Comparison of ENCODE assay signal across 18 mouse cellular contexts in the genomic region with DNA sequence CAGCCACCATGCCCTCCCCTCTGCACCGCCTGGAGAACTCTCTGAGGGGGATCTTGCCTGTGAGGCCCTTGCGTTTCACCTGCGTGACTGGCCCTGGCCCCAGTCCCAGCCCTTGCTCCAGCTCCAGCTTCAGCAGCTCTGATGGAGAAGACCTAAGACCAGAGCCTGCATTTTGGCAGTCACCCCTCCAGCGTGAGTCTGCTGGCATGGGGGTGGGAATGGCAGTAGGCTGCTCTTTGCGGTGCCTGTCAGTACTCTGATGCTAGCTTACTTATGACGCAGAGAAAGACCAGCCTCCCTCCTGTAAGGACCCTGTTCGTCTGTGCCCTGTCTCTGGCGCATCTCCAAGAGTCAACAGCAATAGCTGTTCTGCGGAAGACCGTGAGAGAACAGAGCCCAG. TPM values are rescaled to one million over a fixed set of nuclear protein-coding genes. Genes with fewer than 3 reads are reported as not detected.
DNase-seq lines count a peak whose midpoint lies in the region.
"Had no signal": no experiment of that assay in that cellular context is flagged by ENCODE, and none has a peak within 500 bp of the region (broad histone marks: within the 10 kb centered on the region; RNA-seq: fewer than 3 reads in every experiment).

No protein-coding gene starts in this region.

- DNase-seq in adrenal gland, adult (ENCODE audit: inconsistent age in 2 of 2, low spot score in 1 of 2): peak; percentile 17 to 56
- no peak for DNase-seq in adrenal gland, postnatal 10 days
- DNase-seq in cerebellum, adult 9-11 months: peak; percentile 63
- DNase-seq in cerebellum, adult 9-10 months: no peak
- DNase-seq in heart, adult 11 months: peak; percentile 81
- DNase-seq in heart, postnatal 10 days: no peak
- DNase-seq in urinary bladder, adult 2 months (ENCODE audit: low spot score): peak; percentile 23
- DNase-seq in urinary bladder, postnatal 10 days (ENCODE audit: low spot score): no peak
- DNase-seq: gastrocnemius, postnatal 14 days; kidney, adult 11 months; kidney, postnatal 36 days; liver, embryonic 13.5 days; lung, embryonic 14.5 days; midbrain, embryonic 14.5 days; spleen, adult 18-20 months; thymus, postnatal 14 days had no signal

- intact Hi-C loops in heart, postnatal 10 days (cut with DNase I): no loop called here

RNA-seq across cellular contexts. Expression of a gene that starts 17.7 kb away (rescaled TPM):
- 10 to 100 TPM; 20.9 to 38.5 TPM for total RNA-seq in adrenal gland, postnatal 10 days (2021)
- total RNA-seq in heart, postnatal 10 days (2021): 10 to 100 TPM; 27.3 to 30.8 TPM
- 21.3 and 21.9 TPM in 2 replicates for polyA plus RNA-seq in urinary bladder, adult 2 months (2012; rRNA removed)

RNA-seq across cellular contexts. Expression of a gene that starts 32.5 kb away (rescaled TPM):
- total RNA-seq in adrenal gland, postnatal 10 days (2021): 10 to 100 TPM; 33.2 to 50.2 TPM
- 10 to 100 TPM; 17.8 to 25.2 TPM for total RNA-seq in heart, postnatal 10 days (2021)
- 55.6 and 64.6 TPM in 2 replicates for polyA plus RNA-seq in urinary bladder, adult 2 months (2012; rRNA removed)

RNA-seq across cellular contexts. Expression of a gene that starts 34.9 kb away (rescaled TPM):
- total RNA-seq in adrenal gland, postnatal 10 days (2021): 1 to 10 TPM; 1.5 to 2.9 TPM
- total RNA-seq in heart, postnatal 10 days (2021): 1 to 10 TPM in 1 of 2 experiments, under 1 TPM in 1; 0.62 to 1.2 TPM
- polyA plus RNA-seq in urinary bladder, adult 2 months (2012; rRNA removed): 1.5 and 1.8 TPM in 2 replicates
- total RNA-seq: hematopoietic stem cell, adult 5-6 weeks; megakaryocyte-erythroid progenitor cell, adult 5-6 weeks had no signal

Comparison
In these comparisons a context has a peak if more than half of its experiments do, and no peak if none do; other contexts are left out.
1. DNase-seq: peak in adrenal gland, adult (2 of 2), cerebellum, adult 9-11 months (single experiment), heart, adult 11 months (single experiment) and urinary bladder, adult 2 months (single experiment); none in adrenal gland, postnatal 10 days (single experiment), cerebellum, adult 9-10 months (single experiment), heart, postnatal 10 days (0 of 2) and urinary bladder, postnatal 10 days (single experiment).